Mouse (Mus musculus) ES-Bruce4 (cell line): ENCODE data around the gene Ugt1a10. TPM values are rescaled to one million over a fixed set of nuclear protein-coding genes. Genes with fewer than 3 reads are reported as not detected.

Experiments
- H3K27ac ChIP-seq: 2 replicates; pipeline ENCODE4 v1.5.1; 2012; ENCODE audit warnings: low read length, inconsistent platforms; ENCODE audit not compliant: insufficient read depth
- H3K27me3 ChIP-seq: 2 replicates; pipeline ENCODE4 v1.6.1; 2012; ENCODE audit warnings: mild to moderate bottlenecking, low read length, inconsistent platforms; ENCODE audit not compliant: control insufficient read depth, poor library complexity, insufficient read depth, severe bottlenecking
- H3K36me3 ChIP-seq: 2 replicates; pipeline ENCODE4 v1.6.1; 2012; ENCODE audit warnings: inconsistent platforms, mild to moderate bottlenecking, low read length, moderate library complexity; ENCODE audit not compliant: control insufficient read depth, poor library complexity, insufficient read depth, severe bottlenecking
- H3K4me1 ChIP-seq: one replicate; pipeline ENCODE4 v1.8.1; 2011; ENCODE audit warnings: low read length; ENCODE audit not compliant: control insufficient read depth, insufficient read depth
- H3K4me3 ChIP-seq: 2 replicates; pipeline ENCODE4 v1.5.1; 2011; ENCODE audit warnings: low read depth, mild to moderate bottlenecking, low read length
- H3K9ac ChIP-seq: 2 replicates; pipeline ENCODE4 v1.6.1; 2012; ENCODE audit warnings: low read depth, mild to moderate bottlenecking, inconsistent platforms; ENCODE audit not compliant: poor library complexity, severe bottlenecking
- H3K9me3 ChIP-seq: replicated peaks from 2 replicates; pipeline ENCODE4 v1.6.1; 2012; ENCODE audit warnings: mild to moderate bottlenecking, low read length, inconsistent platforms; ENCODE audit not compliant: control insufficient read depth, poor library complexity, insufficient read depth, severe bottlenecking
- CTCF ChIP-seq: IDR thresholded peaks from one replicate; pipeline ENCODE4 v1.8.1; 2011; ENCODE audit warnings: low read depth, low read length
- EP300 ChIP-seq: IDR thresholded peaks from 2 replicates; pipeline ENCODE4 v1.6.1; 2011; ENCODE audit warnings: low read depth, low read length; ENCODE audit not compliant: insufficient read depth
- POLR2A ChIP-seq: IDR thresholded peaks from one replicate; pipeline ENCODE4 v1.8.1; 2011; ENCODE audit warnings: low read length; ENCODE audit not compliant: insufficient read depth
- polyA plus RNA-seq: library from polyadenylated mRNA; stranded (reverse); fragments of >200 nt; gene quantifications from 2 replicates; pipeline ENCODE4 v1.2.4, GENCODE M21; 2011; ENCODE audit warnings: low read depth; ENCODE audit not compliant: missing spikeins, insufficient read depth, insufficient read length

Gene Ugt1a10
- polyA plus RNA-seq, 1 experiment: not detected

DNA sequence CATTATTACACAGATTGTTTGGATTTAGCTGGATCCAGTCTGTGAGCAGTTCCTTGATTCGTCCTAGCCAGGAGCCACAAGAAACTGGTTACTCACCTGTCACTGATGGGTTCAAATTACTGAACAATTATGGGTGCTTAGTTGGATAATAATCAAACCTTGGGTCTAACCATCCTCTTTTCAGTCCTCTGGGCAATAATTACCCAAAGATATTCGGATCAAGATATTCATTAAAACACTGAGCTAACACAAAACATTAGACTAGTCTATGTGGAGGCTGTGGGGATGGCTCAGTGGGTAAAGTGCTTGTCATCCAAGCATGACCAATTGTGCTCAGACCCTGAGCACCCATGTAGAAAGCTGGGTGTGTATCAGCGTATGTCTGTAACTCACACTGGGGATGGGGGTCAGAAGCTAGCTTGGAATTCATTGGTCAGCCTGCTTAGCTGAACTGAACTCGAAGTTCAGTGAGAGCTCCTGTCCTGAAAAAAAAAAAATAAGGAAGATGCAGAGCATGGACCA, 180.8 kb downstream of the Ugt1a10 start:
- H3K4me1 ChIP-seq: no peaks in the 10 kb centered on the region
- H3K27ac ChIP-seq: no peak overlapping the region
- H3K27me3 ChIP-seq: no peaks in the 10 kb centered on the region
- H3K9ac ChIP-seq: no peak overlapping the region
- H3K36me3 ChIP-seq: no peaks in the 10 kb centered on the region
- H3K4me3 ChIP-seq: no peak overlapping the region
- no peaks in the 10 kb centered on the region for H3K9me3 ChIP-seq
- TF ChIP-seq POLR2A (no peak), EP300 (no peak), CTCF (no peak)

- Histone ChIP-seq H3K27ac (no peak overlapping the region), H3K4me3 (no peak overlapping the region), H3K4me1 (no peaks in the 10 kb centered on the region), H3K27me3 (no peaks in the 10 kb centered on the region), H3K9me3 (no peaks in the 10 kb centered on the region), H3K36me3 (no peaks in the 10 kb centered on the region), H3K9ac (no peak overlapping the region)
- TF ChIP-seq EP300: no peak
- TF ChIP-seq CTCF: no peak
- no peak for TF ChIP-seq POLR2A
Measured at GRCm38 (mm10) chr1:88237311-88237710, 182.1 kb downstream of the Ugt1a10 start.

- H3K27ac ChIP-seq: no peak overlapping the region
- no peaks in the 10 kb centered on the region for H3K9me3 ChIP-seq
- H3K4me1 ChIP-seq: no peaks in the 10 kb centered on the region
- TF ChIP-seq CTCF (no peak), EP300 (no peak), POLR2A (no peak)
- H3K4me3 ChIP-seq: no peak overlapping the region
- no peak overlapping the region for H3K9ac ChIP-seq
- H3K27me3 ChIP-seq: no peaks in the 10 kb centered on the region
- no peaks in the 10 kb centered on the region for H3K36me3 ChIP-seq
Measured at GRCm38 (mm10) chr1:88238771-88239170, 183.6 kb downstream of the Ugt1a10 start.

GRCm38 (mm10) chr1:88240072-88240471, 184.9 kb downstream of the Ugt1a10 start:
- Histone ChIP-seq H3K4me1 (no peaks in the 10 kb centered on the region), H3K9ac (no peak overlapping the region), H3K27me3 (no peaks in the 10 kb centered on the region), H3K27ac (no peak overlapping the region), H3K36me3 (no peaks in the 10 kb centered on the region), H3K9me3 (no peaks in the 10 kb centered on the region), H3K4me3 (no peak overlapping the region)
- no peak for TF ChIP-seq POLR2A
- TF ChIP-seq EP300: no peak
- TF ChIP-seq CTCF: no peak

GRCm38 (mm10) chr1:88240579-88240978, 185.4 kb downstream of the Ugt1a10 start:
- TF ChIP-seq CTCF: no peak
- TF ChIP-seq EP300: no peak
- no peak for TF ChIP-seq POLR2A
- Histone ChIP-seq H3K9me3 (no peaks in the 10 kb centered on the region), H3K4me3 (no peak overlapping the region), H3K4me1 (no peaks in the 10 kb centered on the region), H3K27me3 (no peaks in the 10 kb centered on the region), H3K27ac (no peak overlapping the region), H3K9ac (no peak overlapping the region), H3K36me3 (no peaks in the 10 kb centered on the region)

GRCm38 (mm10) chr1:88243861-88244260, 188.7 kb downstream of the Ugt1a10 start:
- no peak overlapping the region for H3K4me3 ChIP-seq
- no peak overlapping the region for H3K27ac ChIP-seq
- H3K9ac ChIP-seq: no peak overlapping the region
- H3K9me3 ChIP-seq: no peaks in the 10 kb centered on the region
- no peaks in the 10 kb centered on the region for H3K4me1 ChIP-seq
- no peaks in the 10 kb centered on the region for H3K27me3 ChIP-seq
- H3K36me3 ChIP-seq: no peaks in the 10 kb centered on the region
- no peak for TF ChIP-seq POLR2A
- TF ChIP-seq CTCF: no peak
- no peak for TF ChIP-seq EP300
